Mouse (Mus musculus) heart, adult 8-10 months (tissue): ENCODE measurements around the gene Rnf166. TPM values are rescaled to one million over a fixed set of nuclear protein-coding genes. Genes with fewer than 3 reads are reported as not detected.

ENCODE experiments used
- DNase-seq: peaks from one replicate; pipeline ENCODE4 v3.0.0; 2022; ENCODE audit warnings: low spot score
- total RNA-seq, 4 experiments: library from RNA; stranded (reverse); gene quantifications; 2 replicates each; pipeline ENCODE4 v1.2.4; 2022

The Rnf166 gene
- total RNA-seq, 4 experiments from 2014 or later, result 38.4 to 68.1 (median 57.1) TPM

DNA sequence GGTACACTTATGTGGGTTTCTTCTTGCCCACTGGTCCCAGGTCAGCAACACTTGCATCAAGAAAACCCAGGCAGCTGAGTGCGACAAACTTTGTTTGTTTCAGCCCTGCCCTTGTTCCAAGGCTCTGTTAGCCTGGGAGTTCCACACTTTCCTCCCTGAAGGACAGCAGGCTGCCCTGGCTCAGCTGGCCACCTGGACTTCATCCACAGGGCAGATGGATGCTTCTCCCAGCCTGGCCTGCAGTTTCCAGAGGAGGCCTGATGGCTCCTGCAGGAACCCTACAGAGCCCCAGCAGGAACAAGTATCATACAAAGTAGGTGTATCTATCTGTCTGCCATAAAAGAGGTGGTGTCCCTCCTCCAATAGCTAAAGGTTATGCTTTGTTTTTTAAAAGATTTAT lies 34.5 kb downstream of the Rnf166 start:
- no peak for DNase-seq

- DNase-seq, result no peak
These were observed 36.5 kb downstream of the Rnf166 start for GRCm38 (mm10) chr8:122439336-122439735.

DNA sequence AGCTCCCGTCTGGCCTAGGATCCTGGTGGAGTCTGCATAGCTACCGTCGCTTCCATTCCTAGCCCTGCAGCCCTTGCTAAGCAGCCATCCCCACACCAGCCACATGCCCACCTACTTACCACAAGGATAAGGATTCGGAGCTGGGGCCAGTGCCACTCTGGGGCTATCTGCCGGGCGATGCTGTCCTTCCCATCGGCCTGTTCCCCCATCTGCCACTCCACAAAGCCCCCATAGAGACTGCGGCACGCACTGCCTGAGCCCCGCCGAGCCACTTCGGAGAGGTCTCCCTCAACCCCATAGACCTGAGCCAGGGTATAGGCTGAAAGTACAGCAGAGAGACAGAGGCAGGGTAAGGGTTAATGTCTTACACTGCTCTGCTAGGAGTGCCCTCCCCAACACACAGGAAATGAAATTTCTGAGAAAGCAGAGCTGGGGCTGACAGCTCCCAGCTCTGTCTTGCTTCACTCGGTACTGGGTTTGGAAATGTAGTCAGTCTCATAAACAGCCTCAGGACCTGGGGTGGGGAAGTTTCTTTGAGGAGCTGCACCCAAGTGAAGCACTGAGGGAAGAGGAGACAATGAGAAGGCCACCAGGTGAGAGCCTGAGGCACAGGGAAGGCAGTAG lies 38.0 kb downstream of the Rnf166 start:
- DNase-seq, result no peak

- no peak for DNase-seq
These were observed 39.2 kb downstream of the Rnf166 start for GRCm38 (mm10) chr8:122436586-122437125.

DNA sequence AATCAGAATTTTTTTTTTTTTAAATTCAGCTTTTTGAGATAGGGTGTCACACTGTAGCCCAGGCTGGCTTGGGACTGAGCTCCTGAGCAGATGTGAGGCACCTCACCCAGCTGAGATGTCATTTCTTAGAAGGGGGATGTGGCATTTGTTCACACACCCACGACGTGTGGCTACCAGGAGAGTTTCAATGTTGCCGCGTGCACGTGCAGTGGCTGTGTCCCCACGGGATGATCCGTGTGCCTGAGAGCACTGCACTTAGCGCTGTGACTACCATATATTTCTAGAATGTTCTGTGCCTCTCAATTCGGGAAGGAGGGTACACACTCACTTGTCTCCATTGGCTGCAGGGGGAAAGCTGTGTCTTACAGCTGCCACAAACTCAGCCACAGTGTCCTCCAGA lies 39.7 kb downstream of the Rnf166 start:
- no peak for DNase-seq

DNA sequence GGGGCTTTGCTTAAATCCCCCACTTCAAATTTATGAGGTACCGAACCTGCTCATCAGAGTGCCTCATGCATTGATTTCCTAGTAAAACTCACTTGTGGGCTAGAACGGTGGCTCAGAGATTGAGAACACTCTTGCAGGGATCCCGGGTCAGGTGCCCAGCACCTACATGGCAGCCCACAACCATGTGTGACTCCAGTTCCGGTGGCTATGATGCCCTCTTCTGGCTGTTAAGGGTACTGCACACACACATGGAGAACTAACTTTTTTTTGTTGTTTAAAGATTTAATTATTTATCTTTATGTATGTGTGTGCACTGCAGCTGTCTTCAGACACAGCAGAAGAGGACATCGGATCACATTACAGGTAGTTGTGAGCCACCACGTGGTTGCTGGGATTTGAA lies 40.5 kb downstream of the Rnf166 start:
- no peak for DNase-seq

DNA sequence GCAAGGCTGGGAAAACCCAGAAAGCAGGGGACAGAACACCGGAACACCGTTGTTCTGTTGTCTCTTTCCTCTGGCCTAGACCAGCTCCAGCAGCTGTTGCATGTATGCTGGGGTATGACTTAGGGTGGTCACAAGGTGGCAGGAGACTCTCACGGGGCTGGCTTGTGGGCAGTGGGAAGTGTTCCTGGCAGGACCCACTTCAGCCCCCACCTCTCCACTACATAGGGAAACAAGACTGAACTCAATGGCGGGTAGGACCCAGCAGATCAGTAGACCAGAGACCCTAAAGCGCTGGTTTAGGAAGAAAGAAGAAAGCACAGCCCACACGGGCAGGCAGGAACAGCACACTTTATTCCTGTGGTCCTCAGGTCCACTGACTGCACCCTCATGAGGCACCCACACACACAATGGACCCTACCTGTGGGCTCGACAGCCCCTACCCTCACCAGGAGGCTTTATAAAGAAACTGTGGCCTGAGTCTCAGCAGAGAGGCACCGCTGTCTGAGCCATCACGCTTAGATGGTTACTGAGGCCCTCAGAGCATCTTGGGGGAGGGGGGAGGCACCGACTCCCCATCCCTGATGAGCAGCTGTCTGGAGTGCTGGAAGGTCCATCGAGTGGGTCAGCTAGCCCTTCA lies 42.5 kb downstream of the Rnf166 start:
- DNase-seq, result no peak

- DNase-seq, result peak; percentile 71
These were observed 43.2 kb downstream of the Rnf166 start, which contains the start of gene Cyba for GRCm38 (mm10) chr8:122432443-122433268. Cyba (minus strand) TSS chr8:122432930.

DNA sequence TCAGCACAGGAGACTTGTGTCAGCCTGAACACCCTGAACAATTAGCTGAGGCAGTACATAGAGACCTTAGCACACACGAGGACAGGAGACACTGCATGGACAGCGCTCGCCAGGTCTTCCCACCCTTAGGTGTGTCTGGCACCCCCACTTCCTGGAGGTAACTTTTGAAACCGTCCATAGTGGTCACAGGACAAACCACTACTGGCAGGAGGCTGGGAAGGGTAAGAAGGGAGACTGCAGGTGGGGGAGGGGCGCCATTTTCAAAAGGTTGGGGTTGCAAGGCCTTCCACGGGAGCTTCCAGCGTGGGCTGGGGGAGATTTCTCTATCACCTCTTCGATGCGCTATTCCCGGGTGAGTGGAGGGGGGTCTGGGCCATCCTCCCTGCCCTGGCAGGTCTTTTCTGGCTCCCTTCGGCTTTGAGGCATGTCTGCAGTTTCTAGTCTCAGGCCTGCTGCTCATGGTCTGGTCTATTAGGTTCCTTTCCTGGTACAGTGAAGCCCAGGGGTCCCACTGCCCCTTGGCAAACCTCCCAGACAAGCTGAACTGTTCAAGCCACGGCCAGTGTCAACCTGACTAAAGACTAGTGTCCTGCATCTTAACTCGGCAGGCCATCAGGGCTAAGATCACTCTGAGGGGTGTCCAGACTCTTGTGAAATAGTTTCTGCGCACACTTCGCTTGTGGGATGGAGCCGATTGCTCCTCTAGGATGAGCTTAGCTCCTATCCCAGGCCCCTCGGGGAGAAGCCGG lies 44.0 kb downstream of the Rnf166 start:
- no peak for DNase-seq

- no peak for DNase-seq
These were observed 45.2 kb downstream of the Rnf166 start for GRCm38 (mm10) chr8:122430646-122431045.

DNA sequence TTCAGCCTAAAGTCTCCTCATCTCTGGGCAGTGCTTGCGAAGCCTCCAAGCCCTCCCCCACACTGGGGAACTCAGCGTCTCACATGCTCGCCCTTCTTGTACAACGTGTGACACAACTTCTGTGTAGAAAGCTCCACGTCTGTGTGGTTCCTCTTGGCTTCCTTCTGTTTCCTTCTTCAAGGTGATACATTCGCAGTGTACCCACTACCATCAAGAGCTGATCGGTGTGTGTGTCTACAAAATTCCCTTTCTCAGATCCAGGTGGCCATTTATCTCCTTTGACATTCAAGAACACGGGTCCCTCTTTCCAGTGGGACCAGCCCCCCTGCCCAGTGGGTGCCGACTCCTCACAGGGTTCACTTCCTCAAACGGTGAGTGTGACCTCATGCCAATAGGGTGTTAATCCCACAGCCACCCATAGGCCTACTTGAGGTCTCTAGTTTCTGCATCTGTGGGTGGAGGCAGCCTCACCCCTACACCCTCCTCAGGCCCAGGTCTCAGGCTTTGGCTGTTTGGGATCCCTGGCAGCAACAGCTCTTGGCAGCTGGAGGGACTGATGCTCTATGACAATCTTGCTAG lies 45.7 kb downstream of the Rnf166 start:
- no peak for DNase-seq

DNA sequence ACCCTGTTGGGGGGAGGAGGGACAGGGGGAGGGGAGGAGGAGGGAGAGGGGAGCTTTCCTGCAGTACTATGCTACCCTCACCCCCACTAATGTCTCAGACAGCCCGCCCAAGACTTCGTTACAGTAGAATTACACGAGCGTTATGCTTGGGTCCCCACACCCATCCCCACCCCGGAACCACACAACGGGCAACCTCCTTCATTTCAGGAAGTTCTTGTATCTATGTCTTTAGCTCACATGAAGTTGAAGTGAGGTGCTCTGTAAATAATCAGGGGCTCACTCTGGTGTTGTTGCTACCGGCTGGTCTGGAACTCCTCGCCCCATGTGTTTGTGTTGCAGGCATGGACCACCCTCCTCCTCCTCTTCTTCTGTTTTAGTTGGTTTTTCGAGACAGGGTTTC lies 47.7 kb downstream of the Rnf166 start:
- no peak for DNase-seq

DNA sequence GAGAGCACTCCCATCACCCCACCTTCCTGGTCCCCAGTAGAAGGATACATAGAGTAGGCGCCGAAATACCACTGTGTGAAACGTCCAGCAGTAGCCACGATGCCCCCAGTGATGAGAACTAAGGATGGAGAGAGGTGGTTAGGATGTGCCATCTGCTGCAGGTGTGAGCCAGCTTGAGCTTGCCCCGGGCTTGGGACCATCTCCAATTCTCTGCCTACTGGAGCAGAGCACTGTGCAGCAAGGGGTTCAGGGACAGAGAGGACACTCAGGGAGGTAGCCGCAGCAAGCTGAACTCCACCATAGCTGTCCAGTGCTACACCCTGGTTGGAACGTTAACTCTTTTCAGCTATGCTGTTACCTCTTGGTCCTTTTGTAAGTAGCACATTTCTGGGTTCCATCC lies 48.3 kb downstream of the Rnf166 start:
- DNase-seq, result no peak

DNA sequence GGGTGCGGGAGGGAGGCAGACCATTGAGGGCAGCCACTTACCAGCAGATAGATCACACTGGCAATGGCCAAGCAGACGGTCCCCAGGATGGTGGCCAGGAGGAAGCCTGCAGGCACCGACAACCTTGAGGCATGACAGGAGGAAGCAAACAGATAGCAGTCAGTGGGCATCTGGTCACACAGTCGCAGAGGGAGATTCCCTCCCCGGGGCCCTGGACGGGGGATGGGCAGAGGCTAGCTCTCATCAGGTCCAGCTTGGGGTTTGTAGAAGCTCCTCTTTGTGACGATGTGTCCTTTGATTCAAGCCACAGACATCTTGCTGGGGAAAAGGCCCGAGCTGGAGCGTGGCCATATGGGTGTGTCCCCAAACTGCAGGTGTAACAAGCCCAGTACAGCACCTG lies 49.7 kb downstream of the Rnf166 start:
- no peak for DNase-seq

- DNase-seq, result peak; percentile 55
These were observed 52.2 kb downstream of the Rnf166 start for GRCm38 (mm10) chr8:122423659-122424058.

- DNase-seq, result no peak
These were observed 52.6 kb downstream of the Rnf166 start for GRCm38 (mm10) chr8:122423217-122423616.

GRCm38 (mm10) chr8:122421376-122422070 lies 54.3 kb downstream of the Rnf166 start, which contains the start of gene Il17c:
Il17c (plus strand) TSS chr8:122422020.
- no peak for DNase-seq

- no peak for DNase-seq
These were observed 55.8 kb downstream of the Rnf166 start for GRCm38 (mm10) chr8:122419881-122420555.
